Mouse (Mus musculus): ENCODE results near the gene Gpm6b. TPM values are rescaled to one million over a fixed set of nuclear protein-coding genes. Genes with fewer than 3 reads are reported as not detected.

Gene Gpm6b
- polyA plus RNA-seq, 1 experiment from 2014 or later, result 1.8 TPM

DNA sequence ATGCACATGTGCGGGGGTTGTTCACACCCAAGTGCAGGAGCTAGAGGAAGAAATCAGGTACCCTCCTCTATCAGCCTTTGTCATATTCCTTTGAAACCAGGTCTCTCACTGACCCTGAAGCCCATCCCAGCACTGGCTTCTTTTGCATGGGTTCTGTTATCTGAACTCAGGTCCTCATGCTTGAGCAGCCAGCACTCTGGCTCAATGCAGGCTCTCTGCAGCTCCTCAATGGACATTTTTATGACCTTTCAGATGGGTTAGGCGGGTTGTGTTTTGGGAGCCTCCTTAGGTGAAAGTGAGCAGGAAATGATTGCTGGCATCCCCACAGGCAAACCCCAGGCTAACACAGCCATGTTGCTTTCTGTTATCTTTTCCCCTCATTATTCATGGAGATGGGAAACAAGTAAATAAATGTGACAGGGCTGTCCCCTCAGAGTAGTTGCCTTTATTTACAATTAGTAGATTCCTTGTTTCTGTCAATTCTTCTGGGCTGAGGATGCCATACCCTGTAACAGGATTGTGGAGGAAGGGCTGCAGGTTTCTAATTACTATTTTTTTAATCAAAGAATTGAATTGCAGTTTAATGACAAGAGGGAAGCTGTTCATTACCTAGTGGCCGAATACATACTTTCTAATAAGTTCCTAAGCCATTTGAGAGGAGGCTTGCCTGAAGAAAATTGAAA, 89.6 kb downstream of the Gpm6b start:
- no peak for ATAC-seq
- WGBS (ENCODE audit: insufficient replicate concordance), result 46% methylated on average over 3 of the region's 3 CpGs
- H3K9me3 ChIP-seq (ENCODE audit: low read length), result no peaks in the 10 kb centered on the region
- TF ChIP-seq EP300 (IDR thresholded peaks at IDR 0.05; ENCODE audit: low read depth) (no peak), CTCF (IDR thresholded peaks at IDR 0.05; ENCODE audit: low read depth) (no peak)
- H3K4me1 ChIP-seq (ENCODE audit: insufficient read depth), result no peaks in the 10 kb centered on the region
- peak overlapping the region; percentile 39; the same call in 1 of the 2 replicates for H3K27ac ChIP-seq (ENCODE audit: low read depth)
- no peak overlapping the region for H3K9ac ChIP-seq (replicated peaks)
- H3K27me3 ChIP-seq (ENCODE audit: insufficient read depth, low read length), result no peaks in the 10 kb centered on the region
- no peak overlapping the region for H3K4me2 ChIP-seq (ENCODE audit: low read depth, low read length)
- H3K4me3 ChIP-seq (ENCODE audit: low read depth, low read length), result no peak overlapping the region
- no peaks in the 10 kb centered on the region for H3K36me3 ChIP-seq (replicated peaks; ENCODE audit: insufficient read depth, low read length)
- DNase-seq, result no peak

DNA sequence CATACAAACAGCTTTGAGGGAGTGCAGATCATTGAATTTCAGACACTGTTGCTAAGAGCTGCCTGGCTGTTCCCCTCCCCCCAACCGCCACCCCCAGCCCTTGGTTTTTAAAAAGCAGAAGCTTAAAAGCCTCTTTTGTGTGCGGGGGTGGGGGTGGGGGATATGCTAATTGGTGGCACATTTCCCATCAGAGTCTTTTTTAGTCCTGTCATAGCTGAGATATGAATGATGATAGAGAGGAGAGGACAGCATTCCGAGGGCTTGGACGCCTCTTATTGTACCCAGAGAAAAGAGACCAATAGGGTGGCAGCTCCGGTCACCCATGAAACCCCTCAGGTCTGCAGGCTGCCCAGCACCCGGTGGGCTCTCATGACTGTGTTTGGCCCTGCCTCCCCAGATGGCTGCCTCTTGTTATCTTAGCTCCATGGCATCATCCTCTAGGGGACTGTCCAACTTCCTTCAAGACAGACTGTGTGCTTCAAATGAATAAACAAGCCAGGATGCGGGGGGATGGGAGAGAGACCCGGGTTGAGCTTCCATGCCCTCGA, 90.3 kb downstream of the Gpm6b start:
- TF ChIP-seq CTCF (IDR thresholded peaks at IDR 0.05; ENCODE audit: low read depth) (no peak), EP300 (IDR thresholded peaks at IDR 0.05; ENCODE audit: low read depth) (no peak)
- peak; percentile 50 for ATAC-seq

DNA sequence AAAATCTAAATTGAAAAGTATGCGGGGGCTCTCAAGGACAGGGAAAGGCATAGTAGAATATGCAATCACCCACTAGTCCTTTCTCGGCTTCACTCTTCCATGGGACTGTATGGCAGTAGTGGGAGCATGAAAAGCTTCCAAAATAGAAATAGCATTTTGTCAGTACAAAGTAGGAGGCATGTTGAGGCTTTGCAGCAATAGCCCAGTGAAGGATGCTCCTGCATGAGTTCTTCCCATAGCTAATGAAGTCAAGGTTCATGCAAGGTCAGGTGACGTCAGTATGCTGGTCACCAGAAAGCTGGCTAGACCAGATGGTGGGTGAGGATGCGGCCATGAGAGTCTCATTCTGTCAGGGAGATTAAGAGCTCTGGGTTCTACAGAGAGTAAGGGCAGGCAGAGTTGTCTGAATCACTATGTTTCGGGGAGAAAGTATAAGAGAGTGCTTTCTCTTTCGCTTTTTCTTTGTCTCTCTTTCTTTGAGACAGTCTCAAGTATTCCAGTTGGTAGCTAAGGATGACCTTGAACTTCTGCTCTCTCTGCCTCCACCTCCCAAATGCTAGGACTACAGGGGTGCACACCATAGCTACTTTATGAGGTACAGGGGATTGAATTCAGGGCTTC, 95.9 kb downstream of the Gpm6b start:
- DNase-seq, result no peak
- H3K27me3 ChIP-seq (ENCODE audit: insufficient read depth, low read length), result no peaks in the 10 kb centered on the region
- H3K27ac ChIP-seq (ENCODE audit: low read depth), result no peak overlapping the region
- no peak for TF ChIP-seq EP300 (IDR thresholded peaks at IDR 0.05; ENCODE audit: low read depth)
- TF ChIP-seq CTCF (IDR thresholded peaks at IDR 0.05; ENCODE audit: low read depth), result no peak
- H3K9ac ChIP-seq (replicated peaks), result no peak overlapping the region
- WGBS (ENCODE audit: insufficient replicate concordance), result 79% methylated on average over 6 of the region's 6 CpGs
- no peaks in the 10 kb centered on the region for H3K9me3 ChIP-seq (ENCODE audit: low read length)
- ATAC-seq, result no peak
- H3K4me2 ChIP-seq (ENCODE audit: low read depth, low read length), result no peak overlapping the region
- no peak overlapping the region for H3K4me3 ChIP-seq (ENCODE audit: low read depth, low read length)
- H3K36me3 ChIP-seq (replicated peaks; ENCODE audit: insufficient read depth, low read length), result no peaks in the 10 kb centered on the region
- H3K4me1 ChIP-seq (ENCODE audit: insufficient read depth), result no peaks in the 10 kb centered on the region

More for the DNA sequence above, 90.3 kb downstream of the Gpm6b start:
- Histone ChIP-seq H3K9me3 (ENCODE audit: low read length) (no peaks in the 10 kb centered on the region), H3K36me3 (replicated peaks; ENCODE audit: insufficient read depth, low read length) (no peaks in the 10 kb centered on the region), H3K4me2 (ENCODE audit: low read depth, low read length) (no peak overlapping the region), H3K9ac (replicated peaks) (no peak overlapping the region), H3K4me3 (ENCODE audit: low read depth, low read length) (no peak overlapping the region), H3K27ac (ENCODE audit: low read depth) (no peak overlapping the region), H3K4me1 (ENCODE audit: insufficient read depth) (no peaks in the 10 kb centered on the region), H3K27me3 (ENCODE audit: insufficient read depth, low read length) (no peaks in the 10 kb centered on the region)
- 23% methylated on average over 9 of the region's 9 CpGs for WGBS (ENCODE audit: insufficient replicate concordance)
- DNase-seq, result peak; percentile 24

DNA sequence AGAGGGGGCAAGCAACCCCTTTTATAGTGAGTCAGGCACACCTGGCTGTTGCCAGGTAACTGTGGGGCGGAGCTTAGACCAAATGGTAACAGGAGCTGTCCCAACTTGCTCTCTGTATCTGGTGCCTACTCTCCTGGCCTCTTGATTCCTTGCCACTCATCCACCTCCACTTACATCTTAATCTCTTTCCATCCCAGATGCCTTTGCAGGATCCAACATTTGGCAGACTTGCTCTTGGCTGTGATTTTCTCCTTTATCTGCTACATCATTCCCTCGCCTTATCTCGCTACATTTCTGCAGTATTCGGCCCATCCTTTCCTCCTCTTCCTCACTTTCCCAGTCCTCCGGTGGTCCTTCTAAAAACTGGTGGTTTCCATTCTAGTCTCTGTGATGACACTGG, 99.6 kb downstream of the Gpm6b start:
- ATAC-seq (no peak), DNase-seq (no peak)
- H3K4me2 ChIP-seq (ENCODE audit: low read depth, low read length), result no peak overlapping the region
- 80% methylated on average over 5 of the region's 5 CpGs for WGBS (ENCODE audit: insufficient replicate concordance)
- no peak overlapping the region for H3K27ac ChIP-seq (ENCODE audit: low read depth)
- H3K9ac ChIP-seq (replicated peaks), result no peak overlapping the region
- no peaks in the 10 kb centered on the region for H3K27me3 ChIP-seq (ENCODE audit: insufficient read depth, low read length)
- H3K9me3 ChIP-seq (ENCODE audit: low read length), result no peaks in the 10 kb centered on the region
- TF ChIP-seq CTCF (IDR thresholded peaks at IDR 0.05; ENCODE audit: low read depth) (no peak), EP300 (IDR thresholded peaks at IDR 0.05; ENCODE audit: low read depth) (no peak)
- H3K36me3 ChIP-seq (replicated peaks; ENCODE audit: insufficient read depth, low read length), result no peaks in the 10 kb centered on the region
- H3K4me3 ChIP-seq (ENCODE audit: low read depth, low read length), result no peak overlapping the region
- H3K4me1 ChIP-seq (ENCODE audit: insufficient read depth), result no peaks in the 10 kb centered on the region

DNA sequence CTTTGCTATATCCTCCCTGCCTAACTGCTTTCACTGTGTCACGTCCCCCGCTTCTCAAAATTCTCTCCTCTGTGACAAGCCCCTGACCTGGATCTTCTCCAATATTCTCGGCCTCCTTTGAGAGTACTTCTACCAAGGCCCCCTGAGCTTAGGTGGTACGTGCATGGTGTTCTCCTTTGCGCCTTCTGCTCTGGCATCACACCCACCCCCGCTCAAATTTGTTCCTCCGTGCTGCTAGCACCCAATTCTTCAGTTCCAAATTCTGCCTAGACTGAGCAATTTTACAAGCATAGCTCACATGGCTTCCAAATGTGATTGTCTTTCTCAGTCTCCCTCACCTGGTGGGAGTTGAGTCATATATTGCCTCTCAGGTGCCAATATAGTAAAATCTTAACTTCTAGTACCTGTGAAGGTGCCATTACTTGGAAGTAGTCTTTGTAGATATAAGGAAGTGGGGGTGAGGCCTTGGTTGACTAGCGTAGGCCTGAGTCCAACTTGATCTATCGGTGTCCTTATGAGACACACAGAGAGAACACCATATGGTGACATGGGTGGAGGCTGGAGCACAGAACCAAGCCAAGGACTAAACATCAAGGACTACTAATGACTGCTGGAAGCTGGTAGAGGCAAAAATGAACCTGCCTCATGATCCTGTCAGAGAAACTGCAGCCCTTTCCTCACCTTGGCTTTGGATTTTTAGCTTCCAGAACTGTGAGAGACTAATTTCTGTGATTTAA, 100.2 kb downstream of the Gpm6b start:
- no peak for DNase-seq
- 78% methylated on average over 9 of the region's 9 CpGs for WGBS (ENCODE audit: insufficient replicate concordance)
- no peaks in the 10 kb centered on the region for H3K9me3 ChIP-seq (ENCODE audit: low read length)

DNA sequence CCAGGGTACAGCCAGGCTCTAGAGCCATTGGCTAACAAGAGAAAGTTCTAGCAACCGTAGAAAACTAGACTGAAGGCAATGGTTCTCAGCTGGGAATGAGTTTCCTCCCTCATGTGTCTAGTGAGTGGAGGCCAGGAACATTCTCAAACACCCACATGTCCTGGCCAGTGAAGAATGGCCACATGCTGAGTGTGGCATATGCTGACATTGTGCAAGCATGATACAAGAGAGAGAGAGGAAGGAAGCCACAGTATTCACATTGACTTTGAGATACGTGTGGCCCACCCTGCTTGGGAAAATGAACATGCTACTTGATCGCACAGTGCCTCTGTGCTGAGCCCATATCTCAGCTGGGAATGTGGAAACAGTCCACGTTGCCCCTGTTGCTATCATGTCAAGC, 101.2 kb downstream of the Gpm6b start:
- Histone ChIP-seq H3K9me3 (ENCODE audit: low read length) (no peaks in the 10 kb centered on the region), H3K27me3 (ENCODE audit: insufficient read depth, low read length) (no peaks in the 10 kb centered on the region), H3K4me3 (ENCODE audit: low read depth, low read length) (no peak overlapping the region), H3K4me2 (ENCODE audit: low read depth, low read length) (no peak overlapping the region), H3K9ac (replicated peaks) (no peak overlapping the region), H3K27ac (ENCODE audit: low read depth) (no peak overlapping the region), H3K36me3 (replicated peaks; ENCODE audit: insufficient read depth, low read length) (no peaks in the 10 kb centered on the region), H3K4me1 (ENCODE audit: insufficient read depth) (no peaks in the 10 kb centered on the region)
- TF ChIP-seq CTCF (IDR thresholded peaks at IDR 0.05; ENCODE audit: low read depth) (no peak), EP300 (IDR thresholded peaks at IDR 0.05; ENCODE audit: low read depth) (no peak)
- ATAC-seq (no peak), DNase-seq (no peak)
- WGBS (ENCODE audit: insufficient replicate concordance), result 65% methylated on average over 4 of the region's 4 CpGs

More for the DNA sequence above, 100.2 kb downstream of the Gpm6b start:
- TF ChIP-seq EP300 (IDR thresholded peaks at IDR 0.05; ENCODE audit: low read depth), result no peak
- TF ChIP-seq CTCF (IDR thresholded peaks at IDR 0.05; ENCODE audit: low read depth), result no peak
- Histone ChIP-seq H3K36me3 (replicated peaks; ENCODE audit: insufficient read depth, low read length) (no peaks in the 10 kb centered on the region), H3K27me3 (ENCODE audit: insufficient read depth, low read length) (no peaks in the 10 kb centered on the region), H3K4me1 (ENCODE audit: insufficient read depth) (no peaks in the 10 kb centered on the region), H3K9ac (replicated peaks) (no peak overlapping the region), H3K27ac (ENCODE audit: low read depth) (no peak overlapping the region), H3K4me2 (ENCODE audit: low read depth, low read length) (no peak overlapping the region), H3K4me3 (ENCODE audit: low read depth, low read length) (no peak overlapping the region)
- no peak for ATAC-seq

Data from liver, postnatal 0 days (tissue).